Mouse (Mus musculus) kidney, embryonic 15.5 days (tissue): ENCODE measurements around the gene Gnptg. TPM values are rescaled to one million over a fixed set of nuclear protein-coding genes. Genes with fewer than 3 reads are reported as not detected.

Source experiments
- ATAC-seq: fragments of 200-750 bp; cut with Nextera tagmentation; replicated peaks from 2 replicates; pipeline ENCODE4 v1.8.0; 2017; ENCODE audit warnings: moderate TSS enrichment; ENCODE audit not compliant: low FRiP score
- H3K27ac ChIP-seq: fragments of 300-500 bp; sonication (generic); 2 replicates; pipeline ENCODE4 v1.5.1; 2015; ENCODE audit warnings: mild to moderate bottlenecking, inconsistent platforms
- H3K27me3 ChIP-seq: fragments of 300-500 bp; sonication (generic); 2 replicates; pipeline ENCODE4 v1.6.1; 2015; ENCODE audit warnings: inconsistent platforms
- H3K36me3 ChIP-seq: fragments of 300-500 bp; sonication (generic); 2 replicates; pipeline ENCODE4 v1.6.1; 2015; ENCODE audit warnings: inconsistent platforms
- H3K4me1 ChIP-seq: fragments of 300-500 bp; sonication (generic); 2 replicates; pipeline ENCODE4 v1.6.1; 2015; ENCODE audit warnings: inconsistent platforms
- H3K4me2 ChIP-seq: fragments of 300-500 bp; sonication (generic); 2 replicates; pipeline ENCODE4 v1.6.1; 2015; ENCODE audit warnings: moderate library complexity, mild to moderate bottlenecking, inconsistent platforms
- H3K4me3 ChIP-seq: fragments of 300-500 bp; sonication (generic); replicated peaks from 2 replicates; pipeline ENCODE4 v1.5.1; 2015; ENCODE audit warnings: mild to moderate bottlenecking, inconsistent platforms
- H3K9ac ChIP-seq: fragments of 300-500 bp; sonication (generic); 2 replicates; pipeline ENCODE4 v1.6.1; 2015; ENCODE audit warnings: mild to moderate bottlenecking, inconsistent platforms
- H3K9me3 ChIP-seq: fragments of 300-500 bp; sonication (generic); replicated peaks from 2 replicates; pipeline ENCODE4 v1.6.1; 2016; ENCODE audit warnings: inconsistent platforms
- WGBS: fragments of 180-500 bp; shearing (Covaris S2); methylation state at CpG from one replicate; pipeline ENCODE4 v1.1.7; 2015; ENCODE audit warnings: mixed read lengths; 5-methylcytosine and 5-hydroxymethylcytosine counted together
- polyA plus RNA-seq: library from polyadenylated mRNA; unstranded; fragments of >200 nt; fragmentation: Nextera tagmentation; extraction: Ambion mirVana; gene quantifications from 2 replicates; pipeline ENCODE4 v1.2.1, GENCODE M21; 2015

Gene Gnptg
- polyA plus RNA-seq, 1 experiment from 2014 or later = 46.4 TPM

- 0 out of 2 replicates have a peak, but pooled peaks have one; percentile 22 for ATAC-seq
- peaks cover 82% of the 10 kb centered on the region for H3K36me3 ChIP-seq
- H3K27ac ChIP-seq = no peak overlapping the region
- H3K27me3 ChIP-seq = no peaks in the 10 kb centered on the region
- H3K9ac ChIP-seq = no peak overlapping the region
- peaks cover 4% of the 10 kb centered on the region; the same call in 1 of the 2 replicates for H3K4me1 ChIP-seq
- H3K4me3 ChIP-seq = no peak overlapping the region
- no peak overlapping the region for H3K4me2 ChIP-seq
- WGBS = 73% methylated on average over 3 of the region's 3 CpGs
- H3K9me3 ChIP-seq = no peaks in the 10 kb centered on the region
Measured at GRCm38 (mm10) chr17:25264453-25264852, 24.5 kb upstream of the Gnptg start.

- no peak for ATAC-seq
- H3K27ac ChIP-seq = no peak overlapping the region
- no peak overlapping the region for H3K4me2 ChIP-seq
- no peak overlapping the region for H3K9ac ChIP-seq
- no peaks in the 10 kb centered on the region for H3K9me3 ChIP-seq
- H3K27me3 ChIP-seq = peaks cover 34% of the 10 kb centered on the region
- H3K4me3 ChIP-seq = no peak overlapping the region
- peaks cover 18% of the 10 kb centered on the region for H3K4me1 ChIP-seq
- WGBS = 53% methylated on average over 6 of the region's 6 CpGs
- peaks cover 28% of the 10 kb centered on the region for H3K36me3 ChIP-seq
Measured at GRCm38 (mm10) chr17:25257804-25258261, 17.9 kb upstream of the Gnptg start.

- H3K9me3 ChIP-seq = no peaks in the 10 kb centered on the region
- peaks cover 43% of the 10 kb centered on the region for H3K27me3 ChIP-seq
- ATAC-seq = peak; percentile 70
- H3K4me2 ChIP-seq = peak within 1 kb of the TSS; percentile 74
- WGBS = 3% methylated on average over 35 of the region's 35 CpGs
- H3K4me1 ChIP-seq = peaks cover 18% of the 10 kb centered on the region
- peak within 1 kb of the TSS; percentile 41 for H3K4me3 ChIP-seq
- H3K36me3 ChIP-seq = peaks cover 22% of the 10 kb centered on the region
- peak within 1 kb of the TSS; percentile 27 for H3K9ac ChIP-seq
- no peak within 1 kb of the TSS for H3K27ac ChIP-seq
Measured at GRCm38 (mm10) chr17:25256140-25256754, 16.3 kb upstream of the Gnptg start, which contains the start of gene Baiap3. Baiap3 (minus strand) TSS chr17:25256364.

- H3K4me3 ChIP-seq = no peak overlapping the region
Measured at GRCm38 (mm10) chr17:25255110-25255509, 15.2 kb upstream of the Gnptg start.

GRCm38 (mm10) chr17:25253760-25254159 lies 13.8 kb upstream of the Gnptg start:
- H3K9ac ChIP-seq = no peak overlapping the region
- no peak overlapping the region for H3K27ac ChIP-seq
- H3K36me3 ChIP-seq = peaks cover 6% of the 10 kb centered on the region
- no peak overlapping the region for H3K4me2 ChIP-seq
- H3K4me1 ChIP-seq = peaks cover 18% of the 10 kb centered on the region
- no peak for ATAC-seq
- peaks cover 43% of the 10 kb centered on the region for H3K27me3 ChIP-seq
- no peaks in the 10 kb centered on the region for H3K9me3 ChIP-seq
- H3K4me3 ChIP-seq = no peak overlapping the region
- 36% methylated on average over 10 of the region's 10 CpGs for WGBS

More at GRCm38 (mm10) chr17:25255110-25255509, 15.2 kb upstream of the Gnptg start:
- H3K9ac ChIP-seq = no peak overlapping the region
- H3K4me1 ChIP-seq = peaks cover 18% of the 10 kb centered on the region
- peaks cover 19% of the 10 kb centered on the region for H3K36me3 ChIP-seq
- H3K27ac ChIP-seq = no peak overlapping the region
- WGBS = 51% methylated on average over 2 of the region's 2 CpGs
- ATAC-seq = no peak
- H3K27me3 ChIP-seq = peaks cover 43% of the 10 kb centered on the region
- H3K9me3 ChIP-seq = no peaks in the 10 kb centered on the region
- peak overlapping the region; percentile 74; the same call in 1 of the 2 replicates for H3K4me2 ChIP-seq

GRCm38 (mm10) chr17:25252643-25253042 lies 12.7 kb upstream of the Gnptg start:
- Histone ChIP-seq H3K4me3 (no peak overlapping the region), H3K36me3 (no peaks in the 10 kb centered on the region), H3K9ac (no peak overlapping the region), H3K4me2 (no peak overlapping the region), H3K27me3 (peaks cover 46% of the 10 kb centered on the region), H3K4me1 (peaks cover 15% of the 10 kb centered on the region), H3K9me3 (no peaks in the 10 kb centered on the region), H3K27ac (no peak overlapping the region)
- no peak for ATAC-seq
- WGBS = 45% methylated on average over 3 of the region's 3 CpGs

GRCm38 (mm10) chr17:25250181-25250835 lies 10.4 kb upstream of the Gnptg start:
- Histone ChIP-seq H3K9ac (no peak overlapping the region), H3K9me3 (no peaks in the 10 kb centered on the region), H3K27ac (no peak overlapping the region), H3K36me3 (no peaks in the 10 kb centered on the region), H3K27me3 (peaks cover 35% of the 10 kb centered on the region), H3K4me2 (no peak overlapping the region), H3K4me1 (0 out of 2 replicates have a peak, but pooled peaks cover 4% of the 10 kb centered on the region), H3K4me3 (no peak overlapping the region)
- WGBS = 79% methylated on average over 8 of the region's 8 CpGs
- ATAC-seq = no peak

GRCm38 (mm10) chr17:25248033-25248750 lies 8.3 kb upstream of the Gnptg start:
- peaks cover 16% of the 10 kb centered on the region for H3K36me3 ChIP-seq
- no peak overlapping the region for H3K27ac ChIP-seq
- H3K4me3 ChIP-seq = no peak overlapping the region
- 80% methylated on average over 18 of the region's 18 CpGs for WGBS
- no peaks in the 10 kb centered on the region for H3K4me1 ChIP-seq
- no peak overlapping the region for H3K9ac ChIP-seq
- peaks cover 14% of the 10 kb centered on the region for H3K27me3 ChIP-seq
- no peaks in the 10 kb centered on the region for H3K9me3 ChIP-seq
- H3K4me2 ChIP-seq = no peak overlapping the region
- ATAC-seq = no peak

- Histone ChIP-seq H3K4me2 (no peak overlapping the region), H3K9ac (no peak overlapping the region), H3K36me3 (peaks cover 33% of the 10 kb centered on the region), H3K27ac (0 out of 2 replicates have a peak overlapping the region, but pooled peaks have one; percentile 27), H3K27me3 (peaks cover 3% of the 10 kb centered on the region; the same call in 1 of the 2 replicates), H3K4me1 (peaks cover 17% of the 10 kb centered on the region), H3K9me3 (no peaks in the 10 kb centered on the region), H3K4me3 (no peak overlapping the region)
- WGBS = 76% methylated on average over 16 of the region's 16 CpGs
- no peak for ATAC-seq
Measured at GRCm38 (mm10) chr17:25244239-25244638, 4.3 kb upstream of the Gnptg start.

GRCm38 (mm10) chr17:25243131-25243780 lies 3.3 kb upstream of the Gnptg start:
- H3K36me3 ChIP-seq = peaks cover 33% of the 10 kb centered on the region
- no peak overlapping the region for H3K9ac ChIP-seq
- peaks cover under 1% of the 10 kb centered on the region; the same call in 1 of the 2 replicates for H3K27me3 ChIP-seq
- no peak overlapping the region for H3K27ac ChIP-seq
- peaks cover 21% of the 10 kb centered on the region for H3K4me1 ChIP-seq
- no peak overlapping the region for H3K4me2 ChIP-seq
- H3K9me3 ChIP-seq = no peaks in the 10 kb centered on the region
- ATAC-seq = no peak
- no peak overlapping the region for H3K4me3 ChIP-seq
- 90% methylated on average over 11 of the region's 11 CpGs for WGBS

GRCm38 (mm10) chr17:25235635-25236034 lies 4.3 kb downstream of the Gnptg start:
- no peaks in the 10 kb centered on the region for H3K9me3 ChIP-seq
- ATAC-seq = no peak
- no peak overlapping the region for H3K4me2 ChIP-seq
- no peak overlapping the region for H3K9ac ChIP-seq
- H3K27me3 ChIP-seq = no peaks in the 10 kb centered on the region
- peaks cover 29% of the 10 kb centered on the region for H3K36me3 ChIP-seq
- peaks cover 10% of the 10 kb centered on the region for H3K4me1 ChIP-seq
- H3K27ac ChIP-seq = no peak overlapping the region
- 89% methylated on average over 9 of the region's 9 CpGs for WGBS
- H3K4me3 ChIP-seq = no peak overlapping the region
